Mouse (Mus musculus): ENCODE data around the gene Gpr183. TPM values are rescaled to one million over a fixed set of nuclear protein-coding genes. Genes with fewer than 3 reads are reported as not detected.

Gene Gpr183
- polyA plus RNA-seq, 1 experiment from 2014 or later, result 1.8 TPM

DNA sequence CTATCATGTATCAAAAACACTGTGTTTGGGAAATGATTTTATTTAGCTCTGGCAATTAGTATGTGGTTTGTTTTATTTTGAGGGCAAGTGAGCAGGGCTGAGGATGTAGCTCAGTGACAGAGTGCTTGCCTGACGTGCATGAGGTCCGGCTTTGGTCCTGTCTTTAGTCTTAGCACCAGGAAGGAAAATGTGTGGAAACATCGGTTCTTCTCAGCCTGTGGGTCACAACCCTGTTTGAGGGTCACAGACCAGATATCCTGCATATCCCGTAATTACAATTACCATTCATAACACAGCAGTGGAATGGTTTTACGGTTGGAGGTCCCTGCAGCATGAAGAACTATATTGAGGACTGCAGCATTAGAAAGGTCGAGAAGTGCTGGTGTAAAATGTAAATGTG, 21.0 kb upstream of the Gpr183 start:
- 56% methylated on average over 6 of the region's 6 CpGs for WGBS (ENCODE audit: insufficient replicate concordance)
- H3K36me3 ChIP-seq, result no peaks in the 10 kb centered on the region
- no peaks in the 10 kb centered on the region for H3K27me3 ChIP-seq (replicated peaks)
- H3K4me2 ChIP-seq, result no peak overlapping the region
- H3K9ac ChIP-seq, result no peak overlapping the region
- H3K4me1 ChIP-seq, result peaks cover 31% of the 10 kb centered on the region
- no peaks in the 10 kb centered on the region for H3K9me3 ChIP-seq (replicated peaks)
- no peak for ATAC-seq
- H3K4me3 ChIP-seq, result no peak overlapping the region
- 0 out of 2 replicates have a peak overlapping the region, but pooled peaks have one; percentile 18 for H3K27ac ChIP-seq

DNA sequence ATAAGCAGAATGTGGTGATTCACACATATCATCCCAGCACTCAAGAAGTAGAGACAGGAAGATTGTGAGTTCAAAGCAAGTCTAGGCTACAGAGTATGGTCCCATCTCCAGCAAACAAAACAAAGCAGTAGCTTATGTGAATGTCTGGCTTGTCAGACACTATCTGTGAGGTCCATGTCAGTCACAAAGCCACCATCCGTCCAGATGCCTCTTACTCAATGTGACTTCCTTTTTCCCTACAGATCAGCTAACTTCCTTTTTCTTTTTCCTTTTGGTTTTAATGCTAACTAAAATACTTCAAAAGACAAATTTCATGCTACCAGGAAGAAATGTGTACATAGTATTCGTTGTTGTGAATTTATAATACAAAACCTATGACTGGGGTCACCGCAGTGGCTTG, 20.5 kb upstream of the Gpr183 start:
- Histone ChIP-seq H3K4me3 (no peak overlapping the region), H3K4me1 (peaks cover 31% of the 10 kb centered on the region), H3K36me3 (no peaks in the 10 kb centered on the region), H3K4me2 (no peak overlapping the region), H3K9ac (no peak overlapping the region), H3K27me3 (replicated peaks) (no peaks in the 10 kb centered on the region), H3K9me3 (replicated peaks) (no peaks in the 10 kb centered on the region), H3K27ac (no peak overlapping the region)
- no peak for ATAC-seq
- 30% methylated on average over 3 of the region's 3 CpGs for WGBS (ENCODE audit: insufficient replicate concordance)

DNA sequence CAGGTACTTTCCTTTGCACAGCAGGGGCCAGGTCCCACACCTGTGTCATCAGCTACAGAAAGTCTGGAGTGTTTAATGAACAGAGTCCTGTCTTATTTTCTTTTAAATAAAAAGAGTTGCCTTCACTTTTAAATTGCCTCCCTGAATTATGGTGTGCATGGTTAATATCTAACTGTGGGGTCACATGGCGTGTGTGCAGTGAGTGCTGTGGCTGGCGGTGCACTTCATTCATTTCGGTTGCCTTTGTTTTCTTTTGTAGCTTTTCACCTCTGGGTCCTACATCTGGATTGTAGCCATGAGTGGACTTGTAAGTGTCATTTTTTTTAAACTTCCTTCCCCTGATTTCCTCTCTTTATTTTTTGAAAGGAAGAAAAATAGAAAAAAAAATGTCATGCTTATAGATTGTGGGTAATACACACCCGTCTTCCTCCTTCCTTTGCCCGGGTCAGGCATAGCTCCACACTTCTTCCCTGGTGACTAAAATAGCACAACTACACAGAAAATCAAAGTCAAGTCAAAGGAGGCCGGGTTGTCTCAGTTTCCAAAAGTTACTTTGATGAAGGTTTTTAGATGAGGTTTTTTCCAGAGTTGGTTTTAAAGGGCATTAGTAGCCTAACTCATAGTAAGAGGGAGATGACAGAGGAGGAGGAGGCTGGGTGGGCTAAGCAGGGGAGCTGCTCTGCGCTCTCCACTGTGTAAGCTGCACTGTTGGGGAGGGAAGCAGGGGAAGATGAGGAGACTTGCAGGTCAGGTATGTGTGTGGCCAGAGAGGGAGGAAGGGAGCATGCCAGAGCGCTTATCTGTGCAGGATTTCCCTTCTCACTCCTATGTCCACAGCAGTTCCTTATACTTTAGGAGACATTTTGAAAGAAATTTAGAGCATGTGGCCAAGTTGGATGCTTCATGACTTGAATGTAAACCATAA, 18.3 kb upstream of the Gpr183 start:
- 37% methylated on average over 8 of the region's 8 CpGs for WGBS (ENCODE audit: insufficient replicate concordance)
- H3K4me2 ChIP-seq, result no peak overlapping the region
- peak overlapping the region; percentile 27; the same call in 1 of the 2 replicates for H3K27ac ChIP-seq
- peaks cover 27% of the 10 kb centered on the region for H3K4me1 ChIP-seq
- ATAC-seq, result 0 out of 2 replicates have a peak, but pooled peaks have one; percentile 35
- H3K36me3 ChIP-seq, result no peaks in the 10 kb centered on the region
- H3K27me3 ChIP-seq (replicated peaks), result no peaks in the 10 kb centered on the region
- no peaks in the 10 kb centered on the region for H3K9me3 ChIP-seq (replicated peaks)
- H3K4me3 ChIP-seq, result no peak overlapping the region
- H3K9ac ChIP-seq, result no peak overlapping the region

DNA sequence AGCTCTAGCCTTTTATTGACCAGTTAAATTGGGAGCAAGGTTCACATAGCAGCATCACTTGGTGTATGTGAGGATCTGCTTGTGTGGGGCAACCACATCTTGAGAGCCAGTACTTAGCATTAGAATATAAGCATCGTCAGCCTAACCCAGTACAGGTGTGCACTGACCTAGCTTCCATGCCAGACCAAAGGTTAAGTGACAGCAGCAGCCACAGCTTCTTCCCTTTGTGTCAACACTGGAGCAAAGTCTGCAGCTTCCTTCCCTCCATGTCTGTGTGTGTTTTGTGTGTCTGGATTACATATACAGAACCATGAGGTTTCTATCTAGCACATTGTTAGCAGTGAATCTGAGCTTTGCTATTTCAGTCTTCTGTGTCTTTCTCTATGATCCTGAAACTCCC, 16.5 kb upstream of the Gpr183 start:
- Histone ChIP-seq H3K4me2 (no peak overlapping the region), H3K4me1 (peaks cover 27% of the 10 kb centered on the region), H3K36me3 (no peaks in the 10 kb centered on the region), H3K9ac (no peak overlapping the region), H3K9me3 (replicated peaks) (no peaks in the 10 kb centered on the region), H3K27ac (no peak overlapping the region), H3K27me3 (replicated peaks) (no peaks in the 10 kb centered on the region), H3K4me3 (no peak overlapping the region)
- no peak for ATAC-seq
- 81% methylated on average over 1 of the region's 1 CpGs for WGBS (ENCODE audit: insufficient replicate concordance)

DNA sequence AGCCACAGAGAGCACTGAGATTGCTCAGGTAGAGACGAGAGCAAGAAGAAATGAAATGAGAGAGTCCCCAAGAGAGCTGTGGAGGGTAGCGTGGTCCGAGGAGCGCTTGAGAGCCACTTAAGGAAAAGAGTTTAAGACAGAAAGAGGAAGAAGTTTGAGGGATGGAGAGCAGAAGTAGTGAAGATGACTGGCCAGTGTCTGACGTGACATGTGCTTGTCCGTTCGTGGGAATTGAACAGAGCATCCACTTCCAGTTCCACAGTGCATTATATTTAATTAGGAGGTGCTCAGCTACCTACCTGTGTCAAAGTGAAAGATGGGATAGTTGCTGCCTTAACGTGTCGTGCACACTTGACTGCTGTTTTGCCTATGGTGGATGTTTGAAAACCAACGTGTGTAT, 8.1 kb upstream of the Gpr183 start:
- Histone ChIP-seq H3K9ac (no peak overlapping the region), H3K27me3 (replicated peaks) (no peaks in the 10 kb centered on the region), H3K27ac (no peak overlapping the region), H3K4me2 (no peak overlapping the region), H3K4me3 (no peak overlapping the region), H3K4me1 (no peaks in the 10 kb centered on the region), H3K9me3 (replicated peaks) (no peaks in the 10 kb centered on the region), H3K36me3 (peaks cover 18% of the 10 kb centered on the region)
- no peak for ATAC-seq
- 66% methylated on average over 10 of the region's 10 CpGs for WGBS (ENCODE audit: insufficient replicate concordance)

DNA sequence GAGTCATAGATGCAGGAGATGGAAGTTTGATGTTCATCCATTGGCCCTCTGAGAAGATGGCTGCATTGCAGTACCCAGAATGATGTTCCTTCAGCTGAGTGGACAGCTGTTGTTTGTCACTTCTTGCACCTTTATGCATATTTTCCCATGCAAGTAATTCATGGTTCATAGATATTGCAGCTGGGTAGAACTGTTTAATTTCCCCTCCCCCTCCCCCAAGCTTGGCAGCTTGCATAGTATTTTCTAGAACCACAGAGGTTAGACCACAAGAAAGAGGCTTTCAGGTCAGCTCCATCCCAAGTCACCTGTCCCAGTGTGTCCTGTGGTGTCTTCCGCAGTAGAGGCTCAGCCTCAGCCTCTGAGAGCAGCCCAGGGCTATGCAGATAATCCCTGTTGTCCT, 5.4 kb upstream of the Gpr183 start:
- Histone ChIP-seq H3K9ac (no peak overlapping the region), H3K27ac (no peak overlapping the region), H3K36me3 (peaks cover 9% of the 10 kb centered on the region), H3K4me1 (peaks cover 9% of the 10 kb centered on the region; the same call in 1 of the 2 replicates), H3K27me3 (replicated peaks) (no peaks in the 10 kb centered on the region), H3K4me2 (no peak overlapping the region), H3K4me3 (no peak overlapping the region), H3K9me3 (replicated peaks) (no peaks in the 10 kb centered on the region)
- 76% methylated on average over 1 of the region's 1 CpGs for WGBS (ENCODE audit: insufficient replicate concordance)
- ATAC-seq, result no peak

DNA sequence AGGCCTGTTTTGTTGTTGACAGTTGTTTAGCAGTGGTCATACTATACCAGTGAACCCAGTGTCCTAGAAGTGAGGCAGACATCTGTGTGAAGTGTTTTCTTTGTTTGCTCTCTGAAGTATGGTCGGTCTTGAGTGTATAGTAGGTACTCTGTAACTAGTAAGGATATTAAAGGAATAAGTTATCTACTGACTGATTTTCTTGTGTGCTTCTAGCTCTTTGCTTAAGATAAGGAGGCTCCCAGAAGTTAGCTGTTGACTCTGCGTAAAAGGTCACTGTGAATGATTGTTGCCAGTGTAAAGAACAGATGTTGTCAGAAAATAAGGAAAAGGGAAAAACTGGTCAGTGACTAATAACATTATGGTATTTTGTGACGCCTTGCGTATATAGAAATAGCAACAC, 2.1 kb upstream of the Gpr183 start:
- H3K36me3 ChIP-seq, result no peaks in the 10 kb centered on the region
- no peak overlapping the region for H3K4me2 ChIP-seq
- 58% methylated on average over 4 of the region's 4 CpGs for whole genome bisulfite sequencing (ENCODE audit: insufficient replicate concordance)
- H3K9ac ChIP-seq, result no peak overlapping the region
- peaks cover 27% of the 10 kb centered on the region for H3K4me1 ChIP-seq
- H3K27me3 ChIP-seq (replicated peaks), result no peaks in the 10 kb centered on the region
- H3K9me3 ChIP-seq (replicated peaks), result no peaks in the 10 kb centered on the region
- no peak for ATAC-seq
- H3K4me3 ChIP-seq, result no peak overlapping the region
- H3K27ac ChIP-seq, result no peak overlapping the region

DNA sequence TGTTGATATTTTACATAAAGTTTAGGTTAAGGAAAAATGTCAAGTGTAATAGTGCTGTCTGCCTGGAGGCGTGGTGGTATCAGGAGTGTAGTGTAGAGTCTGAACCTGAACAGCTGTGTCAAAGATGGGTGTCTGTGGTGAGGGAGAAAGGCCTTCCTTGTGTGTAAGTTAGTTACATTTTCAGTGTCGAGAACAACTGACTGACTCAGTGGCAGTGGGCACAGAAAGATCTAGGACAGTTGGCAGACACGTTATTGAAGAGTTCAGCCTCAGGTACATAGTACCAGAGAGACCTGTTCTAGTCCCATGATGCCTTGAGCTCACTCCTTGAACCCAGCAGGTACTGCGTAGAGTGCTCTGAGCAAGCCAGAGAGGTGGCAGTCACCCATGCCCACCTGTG, 466 bp upstream of the Gpr183 start:
- Histone ChIP-seq H3K4me3 (no peak overlapping the region), H3K4me2 (no peak overlapping the region), H3K9ac (no peak overlapping the region), H3K4me1 (peaks cover 43% of the 10 kb centered on the region), H3K9me3 (replicated peaks) (no peaks in the 10 kb centered on the region), H3K27me3 (replicated peaks) (no peaks in the 10 kb centered on the region), H3K36me3 (0 out of 2 replicates have a peak, but pooled peaks cover 3% of the 10 kb centered on the region), H3K27ac (no peak overlapping the region)
- WGBS (ENCODE audit: insufficient replicate concordance), result 69% methylated on average over 4 of the region's 4 CpGs
- no peak for ATAC-seq

DNA sequence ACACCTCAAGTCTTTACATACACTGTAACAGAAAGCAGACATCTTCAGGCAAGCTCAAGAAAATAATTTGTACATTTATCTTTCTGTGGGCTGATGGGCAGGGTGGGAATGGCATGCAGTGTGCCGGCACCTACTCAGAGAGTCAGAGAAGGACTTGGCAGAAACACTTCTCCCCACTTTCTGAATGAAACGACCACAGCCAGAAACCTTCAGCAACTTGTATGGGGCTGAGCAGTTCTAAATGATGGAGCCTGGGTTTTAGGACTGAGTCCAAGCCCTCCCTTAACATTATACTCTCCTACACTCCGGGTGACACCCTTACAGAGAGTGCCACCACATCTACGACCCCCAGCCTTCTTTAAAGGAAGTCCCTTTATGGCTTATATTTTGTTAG, 1.1 kb downstream of the Gpr183 start:
- 0 out of 2 replicates have a peak, but pooled peaks cover 3% of the 10 kb centered on the region for H3K36me3 ChIP-seq
- H3K4me3 ChIP-seq, result no peak overlapping the region; the same call in 1 of the 2 replicates
- peak overlapping the region; percentile 14; the same call in 1 of the 2 replicates for H3K4me2 ChIP-seq
- H3K27me3 ChIP-seq (replicated peaks), result no peaks in the 10 kb centered on the region
- WGBS (ENCODE audit: insufficient replicate concordance), result 41% methylated on average over 4 of the region's 4 CpGs
- no peaks in the 10 kb centered on the region for H3K9me3 ChIP-seq (replicated peaks)
- 0 out of 2 replicates have a peak overlapping the region, but pooled peaks have one; percentile 17 for H3K27ac ChIP-seq
- no peak overlapping the region for H3K9ac ChIP-seq
- peaks cover 44% of the 10 kb centered on the region for H3K4me1 ChIP-seq
- ATAC-seq, result no peak

DNA sequence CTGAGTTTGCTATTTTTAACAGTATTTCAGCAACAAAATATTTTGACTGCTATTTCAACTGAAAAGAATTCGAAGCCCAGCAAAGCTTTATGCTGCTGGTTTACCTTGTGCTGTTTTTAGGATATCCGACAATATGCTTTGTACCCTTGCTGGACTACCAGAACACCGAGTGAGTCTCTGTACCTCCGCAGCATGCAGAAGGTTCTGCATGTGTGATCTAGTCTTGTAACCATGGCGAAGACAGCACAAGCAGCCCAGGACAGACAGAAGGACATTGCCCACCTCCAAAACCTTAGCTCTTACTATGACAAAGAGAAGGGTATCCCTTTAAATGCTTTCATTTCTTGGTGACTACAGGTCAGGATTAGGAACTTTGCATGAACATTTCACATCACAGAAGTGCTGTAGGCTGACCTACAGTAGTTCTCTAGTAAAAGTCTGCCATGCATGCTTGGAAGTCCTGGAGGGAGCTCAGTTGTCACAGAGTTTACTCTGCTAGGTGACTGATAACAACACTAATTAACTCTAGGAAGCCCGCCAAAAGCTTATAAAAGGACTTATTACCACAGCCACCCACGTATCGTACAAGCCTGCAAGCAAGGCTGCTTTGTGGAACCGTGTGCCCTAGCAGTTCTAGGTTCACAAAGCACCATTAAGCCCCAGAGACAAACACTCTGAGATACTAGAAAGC, 1.6 kb downstream of the Gpr183 start:
- H3K27me3 ChIP-seq (replicated peaks), result no peaks in the 10 kb centered on the region
- peaks cover 44% of the 10 kb centered on the region for H3K4me1 ChIP-seq
- WGBS (ENCODE audit: insufficient replicate concordance), result 56% methylated on average over 9 of the region's 9 CpGs
- peak overlapping the region; percentile 20; the same call in 1 of the 2 replicates for H3K27ac ChIP-seq
- ATAC-seq, result no peak
- H3K9me3 ChIP-seq (replicated peaks), result no peaks in the 10 kb centered on the region
- H3K36me3 ChIP-seq, result 0 out of 2 replicates have a peak, but pooled peaks cover 3% of the 10 kb centered on the region
- H3K4me3 ChIP-seq, result no peak overlapping the region; the same call in 1 of the 2 replicates
- peak overlapping the region; percentile 14; the same call in 1 of the 2 replicates for H3K4me2 ChIP-seq
- H3K9ac ChIP-seq, result no peak overlapping the region

DNA sequence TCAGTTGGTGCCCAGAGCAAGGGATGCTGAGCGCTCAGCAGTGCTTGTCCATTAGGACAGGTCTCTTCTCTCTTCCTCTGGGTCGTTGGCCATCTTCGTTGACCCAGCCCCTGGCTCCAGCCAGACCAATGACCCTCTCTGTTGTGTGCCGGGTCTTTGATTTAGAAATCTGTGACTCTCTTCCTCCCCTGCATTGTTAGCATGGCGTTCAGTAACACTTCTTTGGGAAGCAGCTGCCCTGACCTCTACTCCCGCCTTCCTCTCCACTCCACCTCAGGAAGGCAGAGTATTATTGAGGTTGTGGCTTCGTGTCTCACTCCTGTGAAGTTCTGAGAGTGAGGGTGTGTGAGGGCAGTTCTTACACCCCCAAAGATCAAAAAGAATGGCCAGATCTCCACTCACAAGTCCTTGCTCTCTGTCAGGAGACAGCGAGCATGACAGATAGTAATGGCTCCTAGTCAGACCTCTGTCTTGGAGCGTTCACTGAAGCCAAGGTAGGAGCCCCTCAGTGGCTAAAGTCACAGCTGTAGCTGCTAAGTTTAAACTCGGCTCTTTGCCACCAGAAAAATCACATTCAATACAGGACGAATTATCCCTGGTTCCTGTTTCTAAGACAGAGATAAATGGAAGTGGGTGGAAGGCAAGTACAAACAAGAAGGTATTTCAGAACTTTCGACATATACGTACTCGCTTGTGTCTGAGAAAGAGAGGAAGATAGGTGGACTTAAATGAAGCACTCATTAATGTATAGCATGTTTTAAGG, 2.7 kb downstream of the Gpr183 start:
- WGBS (ENCODE audit: insufficient replicate concordance), result 52% methylated on average over 14 of the region's 14 CpGs
- H3K27ac ChIP-seq, result peak overlapping the region; percentile 25; the same call in 1 of the 2 replicates
- ATAC-seq, result no peak

More for the DNA sequence above, 2.7 kb downstream of the Gpr183 start:
- Histone ChIP-seq H3K9ac (no peak overlapping the region), H3K9me3 (replicated peaks) (no peaks in the 10 kb centered on the region), H3K4me2 (no peak overlapping the region), H3K4me1 (peaks cover 47% of the 10 kb centered on the region), H3K4me3 (no peak overlapping the region), H3K27me3 (replicated peaks) (no peaks in the 10 kb centered on the region), H3K36me3 (0 out of 2 replicates have a peak, but pooled peaks cover 3% of the 10 kb centered on the region)
